Mouse (Mus musculus) bone marrow, adult 2 months (tissue): ENCODE measurements around the gene Sbf2. TPM values are rescaled to one million over a fixed set of nuclear protein-coding genes. Genes with fewer than 3 reads are reported as not detected.
A peak's percentile ranks its signal among the peaks of the same experiment; 100 is the strongest.

ENCODE experiments used
- H3K27ac ChIP-seq: fragments of 200-500 bp; 2 replicates; pipeline ENCODE4 v1.5.1; 2012; ENCODE audit warnings: low read depth, mild to moderate bottlenecking, control low read depth, inconsistent platforms, low read length; ENCODE audit not compliant: control insufficient read depth, poor library complexity, insufficient read depth
- H3K4me1 ChIP-seq: fragments of 200-500 bp; 2 replicates; pipeline ENCODE4 v1.6.1; 2011; ENCODE audit warnings: low read length; ENCODE audit not compliant: control insufficient read depth, insufficient read depth
- H3K4me3 ChIP-seq: fragments of 200-500 bp; replicated peaks from 2 replicates; pipeline ENCODE3; 2011; ENCODE audit warnings: mild to moderate bottlenecking, low read depth, low read length, control low read depth; ENCODE audit not compliant: control insufficient read depth
- CTCF ChIP-seq: fragments of 200-500 bp; IDR thresholded peaks from 2 replicates; pipeline ENCODE4 v1.5.1; 2011; ENCODE audit warnings: low read length, control low read depth; ENCODE audit not compliant: control insufficient read depth, insufficient read depth
- POLR2A ChIP-seq: fragments of 200-500 bp; IDR thresholded peaks from 2 replicates; pipeline ENCODE4 v1.6.1; 2011; ENCODE audit warnings: low read depth, mild to moderate bottlenecking, control low read depth, low read length, borderline replicate concordance; ENCODE audit not compliant: control insufficient read depth
- WGBS: fragments of 180-500 bp; shearing (Covaris S2); methylation state at CpG from one replicate; pipeline ENCODE4 v1.1.7; 2018; 5-methylcytosine and 5-hydroxymethylcytosine counted together
- polyA plus RNA-seq: library from polyadenylated mRNA; stranded (reverse); fragments of >200 nt; gene quantifications from 2 replicates; pipeline ENCODE4 v1.2.4, GENCODE M21; 2011; ENCODE audit warnings: low replicate concordance; ENCODE audit not compliant: missing spikeins, insufficient read depth, insufficient read length

Sbf2 gene
- polyA plus RNA-seq, 1 experiment = 11.1 TPM

DNA sequence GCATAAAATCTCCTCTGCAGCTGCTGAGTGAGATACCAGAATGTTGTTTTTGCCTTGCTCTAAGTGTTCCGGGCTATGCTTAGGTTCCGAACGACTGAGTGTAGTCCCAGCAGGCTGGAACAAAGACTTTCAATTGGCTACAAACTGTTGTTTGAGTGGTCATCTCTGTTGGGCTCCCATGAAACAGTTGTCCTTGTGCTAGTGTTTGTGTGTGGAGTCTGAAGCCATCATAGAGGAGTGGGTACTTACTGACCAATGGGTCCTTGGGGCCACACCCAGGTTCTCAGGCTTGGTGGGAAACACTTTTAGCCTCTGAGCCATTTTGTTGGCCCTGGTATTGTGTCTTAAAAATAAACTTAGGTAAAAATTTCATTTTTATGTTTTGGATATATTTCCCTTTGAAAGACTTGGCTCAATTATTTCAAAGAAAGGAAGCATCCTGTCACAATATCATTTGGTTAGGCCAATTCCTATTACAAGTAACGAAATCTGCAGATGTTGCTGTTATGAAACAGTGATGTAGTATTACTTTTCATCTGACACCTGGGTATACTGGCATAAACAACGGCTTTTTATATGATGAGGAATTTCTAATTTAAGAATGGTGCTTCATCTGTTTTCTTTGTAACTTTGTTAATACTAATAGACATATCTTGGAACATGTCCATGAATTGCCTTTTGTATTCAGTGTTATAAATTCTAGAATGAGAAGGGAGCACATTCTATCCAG, 289.2 kb downstream of the Sbf2 start:
- TF ChIP-seq POLR2A (no peak), CTCF (no peak)
- no peak overlapping the region for H3K4me3 ChIP-seq
- 71% methylated on average over 5 of the region's 5 CpGs for WGBS
- H3K4me1 ChIP-seq = no peaks in the 10 kb centered on the region; the same call in 1 of the 2 replicates
- no peak overlapping the region for H3K27ac ChIP-seq

- no peaks in the 10 kb centered on the region; the same call in 1 of the 2 replicates for H3K4me1 ChIP-seq
- no peak overlapping the region for H3K4me3 ChIP-seq
- WGBS = 79% methylated on average over 1 of the region's 1 CpGs
- TF ChIP-seq POLR2A (no peak), CTCF (no peak)
- H3K27ac ChIP-seq = no peak overlapping the region
These were observed 289.9 kb downstream of the Sbf2 start for GRCm38 (mm10) chr7:110324852-110325251.

DNA sequence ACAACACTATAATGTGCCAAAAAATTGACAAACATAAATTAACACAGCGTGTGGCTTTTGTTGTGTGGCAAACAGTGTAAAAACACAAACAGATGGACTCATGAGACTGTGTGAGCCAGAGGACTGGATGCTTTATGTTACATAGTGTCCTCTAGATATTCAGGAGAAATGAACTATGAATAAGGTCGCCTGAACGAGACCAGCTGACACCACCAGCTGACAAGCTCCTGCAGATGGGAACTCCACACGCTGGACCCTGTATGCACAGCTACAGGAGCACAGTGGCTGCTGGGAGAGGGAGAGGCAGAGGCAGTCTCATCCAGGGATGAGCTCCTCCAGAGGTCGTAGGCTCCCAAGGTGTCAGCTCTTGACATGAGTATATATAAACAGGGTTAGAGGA, 293.6 kb downstream of the Sbf2 start:
- Histone ChIP-seq H3K4me1 (no peaks in the 10 kb centered on the region; the same call in 1 of the 2 replicates), H3K4me3 (no peak overlapping the region), H3K27ac (no peak overlapping the region)
- WGBS = 87% methylated on average over 5 of the region's 5 CpGs
- TF ChIP-seq CTCF (no peak), POLR2A (no peak)

DNA sequence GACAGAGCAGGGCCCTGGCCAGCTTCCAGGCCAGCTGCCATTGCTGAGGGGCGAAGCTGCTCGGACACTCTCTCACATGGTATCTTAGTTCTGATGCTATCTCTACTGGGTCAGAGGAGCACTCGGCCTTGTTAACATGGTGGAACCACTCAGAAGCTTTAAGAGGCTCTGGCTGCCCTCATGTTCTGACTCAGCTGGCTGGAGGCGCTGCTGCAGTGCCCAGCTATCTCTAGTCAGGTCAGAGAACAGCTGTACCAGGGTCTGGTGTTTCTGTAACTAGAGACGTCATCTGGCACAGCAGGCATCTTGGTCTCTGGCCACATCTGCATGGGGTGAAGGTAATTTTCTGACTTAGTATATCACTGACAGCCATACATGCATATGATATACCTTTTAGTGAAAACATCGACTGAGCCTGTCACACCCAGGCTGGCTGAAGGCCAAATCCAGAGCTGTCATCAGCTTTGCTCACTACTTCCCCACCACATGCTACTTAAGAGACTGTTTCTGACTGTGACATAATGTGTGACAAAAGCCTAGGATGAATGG, 295.7 kb downstream of the Sbf2 start:
- 56% methylated on average over 6 of the region's 6 CpGs for WGBS
- Histone ChIP-seq H3K4me3 (no peak overlapping the region), H3K27ac (no peak overlapping the region), H3K4me1 (no peaks in the 10 kb centered on the region)
- TF ChIP-seq CTCF = no peak
- no peak for TF ChIP-seq POLR2A

GRCm38 (mm10) chr7:110317412-110317811, 297.3 kb downstream of the Sbf2 start:
- 85% methylated on average over 4 of the region's 4 CpGs for WGBS
- Histone ChIP-seq H3K4me3 (no peak overlapping the region), H3K27ac (no peak overlapping the region), H3K4me1 (peaks cover 2% of the 10 kb centered on the region; the same call in 1 of the 2 replicates)
- no peak for TF ChIP-seq POLR2A
- TF ChIP-seq CTCF = no peak

DNA sequence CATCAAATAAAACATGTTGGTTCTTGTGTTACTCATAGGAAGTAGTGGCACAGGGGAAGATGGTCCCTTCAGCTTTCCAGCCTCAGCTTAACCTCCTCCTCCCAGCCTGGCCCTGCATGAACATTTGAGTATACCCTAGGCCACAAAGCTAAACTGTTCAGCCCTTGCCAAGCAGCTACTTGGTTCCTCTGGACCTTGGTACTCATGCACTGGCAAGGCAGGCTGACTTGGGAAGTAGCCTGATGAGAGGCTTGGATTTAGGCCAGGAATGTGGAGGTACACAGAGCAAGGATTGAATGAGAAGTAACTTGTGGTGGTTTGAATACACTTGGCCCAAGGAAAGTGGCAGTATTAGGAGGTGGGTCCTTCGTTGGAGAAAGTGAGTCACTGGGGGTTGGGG, 299.4 kb downstream of the Sbf2 start:
- no peak overlapping the region for H3K4me3 ChIP-seq
- no peak for TF ChIP-seq CTCF
- TF ChIP-seq POLR2A = no peak
- H3K27ac ChIP-seq = no peak overlapping the region
- 63% methylated on average over 1 of the region's 1 CpGs for WGBS
- H3K4me1 ChIP-seq = peaks cover 2% of the 10 kb centered on the region; the same call in 1 of the 2 replicates

DNA sequence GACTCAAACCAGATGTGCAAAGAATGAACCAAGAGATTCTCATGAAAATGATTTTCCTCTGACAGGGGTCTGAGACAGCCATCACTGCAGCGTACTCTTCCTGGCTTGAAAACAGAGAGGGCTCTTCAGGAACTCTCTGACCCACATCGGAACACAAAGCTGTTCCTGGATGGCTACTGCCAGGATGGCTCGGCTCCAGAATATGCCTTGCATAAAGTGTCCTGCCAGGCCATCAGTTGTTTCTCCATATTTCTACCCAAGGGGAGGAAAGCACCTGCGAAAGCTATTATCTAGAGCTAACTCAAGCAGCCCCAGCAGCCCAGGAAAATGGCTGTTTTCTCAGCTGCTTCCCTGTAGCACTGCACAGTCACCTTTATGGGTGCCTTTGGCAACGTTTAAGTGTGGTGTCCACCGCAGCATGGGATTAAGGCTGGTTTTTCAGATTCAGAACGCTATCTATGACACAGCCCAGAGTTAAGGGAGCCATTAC, 300.3 kb downstream of the Sbf2 start:
- H3K4me3 ChIP-seq = no peak overlapping the region
- H3K4me1 ChIP-seq = peaks cover 2% of the 10 kb centered on the region; the same call in 1 of the 2 replicates
- H3K27ac ChIP-seq = no peak overlapping the region
- TF ChIP-seq POLR2A = no peak
- TF ChIP-seq CTCF = no peak
- 81% methylated on average over 7 of the region's 7 CpGs for WGBS

- no peak overlapping the region for H3K4me3 ChIP-seq
- no peak for TF ChIP-seq CTCF
- TF ChIP-seq POLR2A = no peak
- peak overlapping the region; percentile 60 for H3K27ac ChIP-seq
- peaks cover 2% of the 10 kb centered on the region; the same call in 1 of the 2 replicates for H3K4me1 ChIP-seq
- WGBS = 9% methylated on average over 9 of the region's 9 CpGs
These were observed 301.2 kb downstream of the Sbf2 start for GRCm38 (mm10) chr7:110313392-110314055.
